Mouse (Mus musculus): Measurements from ENCODE around the gene Snrpc. TPM values are rescaled to one million over a fixed set of nuclear protein-coding genes. Genes with fewer than 3 reads are reported as not detected.
"Not testable (repeated sequence)": the region's sequence is repeated elsewhere in the genome, so short reads cannot be mapped to it uniquely, and the experiment has no call there.

The Snrpc gene
- polyA plus RNA-seq (2016; fragmentation: Nextera tagmentation; extraction: Ambion mirVana): 348 and 358 TPM in 2 replicates

DNA sequence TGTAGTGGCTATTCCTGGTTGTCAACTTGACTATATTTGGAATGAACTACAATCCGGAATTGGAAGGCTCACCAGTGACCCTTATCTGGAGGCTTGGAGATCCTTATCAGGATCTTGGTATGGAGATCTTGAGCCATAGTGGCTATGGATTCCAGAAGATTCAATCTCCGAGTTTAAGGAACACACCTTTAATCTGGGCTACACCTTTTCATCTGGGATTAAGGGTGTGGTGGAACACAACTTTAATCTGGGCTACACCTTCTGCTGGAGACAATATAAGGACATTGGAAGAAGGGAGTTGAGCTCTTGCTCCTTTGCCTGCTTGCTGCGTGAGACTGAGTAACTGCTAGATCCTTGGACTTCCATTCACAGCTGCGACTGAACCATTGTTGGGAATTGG, at the start of gene Snrpc:
Gene Snrpc, plus strand, starts transcription at position 301 of the 400 bp plus-strand sequence.
- 78% methylated on average over 4 of the region's 4 CpGs for WGBS
- H3K4me2 ChIP-seq (replicated peaks); H3K4me3 ChIP-seq; H3K27me3 ChIP-seq; H3K9ac ChIP-seq; H3K36me3 ChIP-seq; H3K27ac ChIP-seq; ATAC-seq (ENCODE audit: insufficient number of reproducible peaks, insufficient read depth, low FRiP score, low TSS enrichment); H3K9me3 ChIP-seq; H3K4me1 ChIP-seq: not testable (repeated sequence)

DNA sequence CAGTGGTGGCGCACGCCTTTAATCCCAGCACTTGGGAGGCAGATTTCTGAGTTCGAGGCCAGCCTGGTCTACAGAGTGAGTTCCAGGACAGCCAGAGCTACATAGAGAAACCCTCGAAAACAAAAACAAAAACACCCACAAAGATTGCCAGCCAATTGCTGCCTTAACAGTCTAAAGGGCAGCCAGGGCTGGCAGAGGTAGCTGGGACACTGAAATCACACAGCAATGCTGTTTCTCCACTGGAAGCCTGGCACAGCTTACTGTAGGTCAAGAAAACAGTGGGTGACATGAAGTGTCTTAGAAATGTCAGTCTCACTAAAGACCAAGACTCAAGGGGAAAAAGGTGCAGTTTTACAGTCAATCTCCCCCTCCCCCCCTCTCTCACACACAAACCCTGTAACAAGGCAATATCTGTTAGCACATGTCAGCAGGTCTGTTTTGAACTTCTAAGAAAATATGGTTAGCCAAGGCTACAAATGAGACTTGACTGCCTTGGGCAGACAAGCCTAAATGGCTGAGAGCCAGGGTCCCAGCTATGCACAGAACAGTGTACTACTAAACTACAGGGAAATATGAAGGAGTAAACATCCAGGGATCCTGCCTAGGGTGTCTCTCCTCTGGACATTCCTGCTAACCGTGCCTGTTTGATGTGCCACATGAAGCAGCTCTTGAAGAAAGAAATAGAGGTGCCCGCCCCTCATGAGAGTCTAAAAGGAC, 49.3 kb upstream of the Snrpc start:
- H3K9me3 ChIP-seq: no peaks in the 10 kb centered on the region
- peaks cover 35% of the 10 kb centered on the region for H3K36me3 ChIP-seq
- no peak overlapping the region for H3K9ac ChIP-seq
- no peak for ATAC-seq (ENCODE audit: insufficient number of reproducible peaks, insufficient read depth, low FRiP score, low TSS enrichment)
- WGBS: 88% methylated on average over 6 of the region's 6 CpGs
- H3K4me2 ChIP-seq (replicated peaks): no peak overlapping the region
- H3K4me3 ChIP-seq: no peak overlapping the region
- H3K4me1 ChIP-seq: no peaks in the 10 kb centered on the region
- no peak overlapping the region for H3K27ac ChIP-seq
- no peaks in the 10 kb centered on the region for H3K27me3 ChIP-seq

GRCm38 (mm10) chr17:27790015-27790414, 47.9 kb upstream of the Snrpc start:
- Histone ChIP-seq H3K9ac (no peak overlapping the region), H3K4me3 (no peak overlapping the region), H3K36me3 (peaks cover 23% of the 10 kb centered on the region), H3K4me2 (replicated peaks) (no peak overlapping the region), H3K27ac (no peak overlapping the region), H3K27me3 (no peaks in the 10 kb centered on the region), H3K9me3 (no peaks in the 10 kb centered on the region), H3K4me1 (no peaks in the 10 kb centered on the region)
- WGBS: 91% methylated on average over 5 of the region's 5 CpGs
- ATAC-seq (ENCODE audit: insufficient number of reproducible peaks, insufficient read depth, low FRiP score, low TSS enrichment): no peak

DNA sequence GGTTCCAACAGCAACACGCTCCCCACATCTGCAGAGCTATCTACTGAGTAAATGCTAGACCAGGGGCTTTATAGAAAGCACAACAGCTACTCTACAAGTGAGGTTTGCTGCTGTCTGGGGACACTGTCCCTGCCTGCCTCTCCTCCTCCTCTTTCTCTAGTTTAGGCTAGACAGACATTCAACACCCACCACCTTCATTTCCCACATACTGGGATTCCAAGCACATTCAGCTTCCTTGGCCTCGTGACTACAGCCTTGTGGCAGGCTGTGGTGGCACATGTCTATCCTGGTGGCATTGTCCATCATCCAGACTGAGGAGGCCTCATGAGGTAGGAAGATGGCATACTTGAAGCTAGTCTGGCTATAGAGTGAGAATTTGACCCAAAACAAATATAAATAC, 47.0 kb upstream of the Snrpc start:
- no peak overlapping the region for H3K27ac ChIP-seq
- H3K9me3 ChIP-seq: no peaks in the 10 kb centered on the region
- H3K36me3 ChIP-seq: peaks cover 15% of the 10 kb centered on the region
- no peak for ATAC-seq (ENCODE audit: insufficient number of reproducible peaks, insufficient read depth, low FRiP score, low TSS enrichment)
- H3K27me3 ChIP-seq: no peaks in the 10 kb centered on the region
- H3K4me3 ChIP-seq: no peak overlapping the region
- H3K4me1 ChIP-seq: no peaks in the 10 kb centered on the region
- no peak overlapping the region for H3K4me2 ChIP-seq (replicated peaks)
- 85% methylated on average over 2 of the region's 2 CpGs for WGBS
- H3K9ac ChIP-seq: no peak overlapping the region

DNA sequence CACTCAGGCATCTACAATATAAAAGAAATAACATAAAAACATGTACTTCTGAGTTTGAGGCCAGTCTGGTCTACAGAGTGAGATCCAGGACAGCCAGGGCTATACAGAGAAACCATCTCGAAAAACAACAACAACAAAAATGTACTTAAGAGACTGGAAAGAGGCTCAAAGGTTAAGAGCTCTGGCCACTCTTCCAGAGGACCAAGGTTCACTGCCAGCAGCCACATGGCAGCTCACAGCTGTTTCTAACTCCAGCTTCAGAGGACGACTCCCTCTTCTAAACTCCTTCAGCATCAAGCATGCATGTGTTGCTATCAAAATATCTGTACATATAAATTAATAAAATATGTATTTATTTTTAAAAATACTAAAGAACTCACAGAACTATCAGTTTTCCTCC, 46.4 kb upstream of the Snrpc start:
- Histone ChIP-seq H3K36me3 (peaks cover 12% of the 10 kb centered on the region), H3K9me3 (no peaks in the 10 kb centered on the region), H3K27me3 (no peaks in the 10 kb centered on the region), H3K4me3 (no peak overlapping the region), H3K9ac (no peak overlapping the region), H3K27ac (no peak overlapping the region), H3K4me1 (peaks cover 5% of the 10 kb centered on the region), H3K4me2 (replicated peaks) (no peak overlapping the region)
- WGBS: 74% methylated on average over 2 of the region's 2 CpGs
- ATAC-seq (ENCODE audit: insufficient number of reproducible peaks, insufficient read depth, low FRiP score, low TSS enrichment): no peak

DNA sequence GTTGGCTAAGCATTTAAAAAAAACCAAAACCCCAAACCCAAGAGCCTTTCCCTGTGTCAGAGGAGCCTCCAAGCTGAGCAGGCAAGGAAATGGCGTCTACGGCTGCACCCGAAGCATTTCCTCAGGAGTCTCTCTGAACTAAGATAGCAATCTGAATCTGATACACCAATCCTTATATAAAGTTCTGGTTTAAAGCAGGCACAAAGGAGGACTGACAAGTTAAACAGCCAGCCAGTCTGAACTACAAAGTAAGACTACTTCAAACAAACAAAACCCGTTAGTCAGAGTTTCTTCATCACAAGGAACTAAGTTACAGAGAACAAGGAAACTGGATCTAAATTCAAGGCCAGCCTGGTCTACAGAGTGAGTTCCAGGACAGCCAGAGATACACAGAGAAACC, 45.4 kb upstream of the Snrpc start:
- Histone ChIP-seq H3K36me3 (peaks cover 12% of the 10 kb centered on the region), H3K4me2 (replicated peaks) (no peak overlapping the region), H3K27me3 (no peaks in the 10 kb centered on the region), H3K9ac (no peak overlapping the region), H3K4me3 (no peak overlapping the region), H3K9me3 (no peaks in the 10 kb centered on the region), H3K27ac (no peak overlapping the region), H3K4me1 (peaks cover 14% of the 10 kb centered on the region)
- no peak for ATAC-seq (ENCODE audit: insufficient number of reproducible peaks, insufficient read depth, low FRiP score, low TSS enrichment)
- 71% methylated on average over 4 of the region's 4 CpGs for WGBS

DNA sequence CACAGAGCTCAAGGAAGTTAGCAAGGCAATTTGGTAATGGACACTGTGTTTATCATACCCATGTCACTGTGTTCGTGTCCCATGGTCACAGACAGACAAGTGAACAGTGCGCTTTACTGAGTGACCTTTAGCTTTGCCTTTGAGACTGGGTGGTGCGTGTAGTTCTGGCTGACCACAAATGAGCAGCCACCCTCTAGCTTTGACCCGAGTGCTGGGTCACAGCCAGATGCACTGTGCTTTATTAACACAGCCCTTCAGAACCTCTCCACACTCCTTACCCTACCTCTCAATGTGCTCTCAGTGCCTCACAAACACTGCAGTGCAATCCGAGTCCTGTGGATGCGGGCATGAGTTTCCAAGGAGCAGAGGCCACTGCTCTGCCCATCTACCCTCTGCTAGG, 44.8 kb upstream of the Snrpc start:
- H3K4me3 ChIP-seq: no peak overlapping the region
- WGBS: 86% methylated on average over 6 of the region's 6 CpGs
- no peak overlapping the region for H3K9ac ChIP-seq
- peaks cover 20% of the 10 kb centered on the region for H3K4me1 ChIP-seq
- no peak overlapping the region for H3K27ac ChIP-seq
- H3K4me2 ChIP-seq (replicated peaks): no peak overlapping the region
- H3K36me3 ChIP-seq: peaks cover 12% of the 10 kb centered on the region
- H3K9me3 ChIP-seq: no peaks in the 10 kb centered on the region
- ATAC-seq (ENCODE audit: insufficient number of reproducible peaks, insufficient read depth, low FRiP score, low TSS enrichment): no peak
- no peaks in the 10 kb centered on the region for H3K27me3 ChIP-seq

DNA sequence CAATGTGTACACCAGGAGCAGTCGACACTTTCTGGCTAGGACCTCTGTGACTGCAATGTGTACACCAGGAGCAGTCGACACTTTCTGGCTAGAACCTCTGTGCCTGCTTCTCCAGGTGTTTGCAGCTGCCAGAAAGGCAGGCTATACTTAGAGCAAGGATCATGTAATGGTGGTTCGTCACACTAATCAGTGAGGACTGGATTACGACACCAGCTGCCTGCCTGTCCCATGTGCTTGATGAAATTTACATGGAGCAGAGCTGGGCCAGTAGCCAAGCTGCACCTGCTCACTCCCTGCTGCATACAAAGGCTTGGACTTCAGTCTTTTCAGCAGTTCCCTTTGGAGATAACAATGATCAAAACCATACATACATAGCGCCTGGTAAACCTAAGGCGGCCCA, 41.2 kb upstream of the Snrpc start:
- H3K27ac ChIP-seq: peak overlapping the region; percentile 59
- no peak overlapping the region for H3K9ac ChIP-seq
- H3K27me3 ChIP-seq: no peaks in the 10 kb centered on the region
- no peak overlapping the region; the same call in 1 of the 2 replicates for H3K4me2 ChIP-seq (replicated peaks)
- peaks cover 4% of the 10 kb centered on the region; the same call in 1 of the 2 replicates for H3K36me3 ChIP-seq
- WGBS: 58% methylated on average over 6 of the region's 6 CpGs
- peaks cover 47% of the 10 kb centered on the region for H3K4me1 ChIP-seq
- H3K9me3 ChIP-seq: no peaks in the 10 kb centered on the region
- peak; percentile 47; the same call in 1 of the 2 replicates for ATAC-seq (ENCODE audit: insufficient number of reproducible peaks, insufficient read depth, low FRiP score, low TSS enrichment)
- H3K4me3 ChIP-seq: no peak overlapping the region

DNA sequence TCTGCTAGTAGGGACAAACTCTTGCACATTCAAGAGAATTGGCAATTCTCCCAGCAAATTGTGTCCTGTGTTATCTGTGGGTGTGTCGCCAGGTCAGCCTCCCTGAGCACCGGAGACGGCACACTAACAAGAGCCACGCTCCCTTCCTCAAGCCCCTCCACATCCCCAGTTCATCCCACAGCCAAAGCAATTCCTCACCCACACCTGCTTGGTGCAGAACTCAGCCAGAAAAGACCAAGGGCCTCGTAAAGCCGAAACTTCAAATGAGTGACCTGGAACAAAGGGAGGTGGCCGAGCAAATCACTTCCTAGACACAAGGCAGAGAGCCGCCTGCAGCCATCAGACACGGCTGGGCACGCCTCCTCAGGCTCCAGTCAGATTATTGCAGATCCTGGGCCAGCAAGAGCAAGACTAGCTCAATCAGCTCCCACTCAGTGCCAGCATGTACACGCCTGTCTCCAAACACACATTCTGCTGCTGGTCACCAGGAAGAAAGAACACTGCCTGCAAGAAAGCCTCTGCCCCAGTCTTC, 40.5 kb upstream of the Snrpc start:
- peak overlapping the region; percentile 59 for H3K27ac ChIP-seq
- H3K36me3 ChIP-seq: peaks cover 4% of the 10 kb centered on the region; the same call in 1 of the 2 replicates
- H3K9me3 ChIP-seq: no peaks in the 10 kb centered on the region
- no peak overlapping the region for H3K9ac ChIP-seq
- no peak overlapping the region for H3K4me3 ChIP-seq
- peaks cover 47% of the 10 kb centered on the region for H3K4me1 ChIP-seq
- H3K4me2 ChIP-seq (replicated peaks): no peak overlapping the region; the same call in 1 of the 2 replicates
- ATAC-seq (ENCODE audit: insufficient number of reproducible peaks, insufficient read depth, low FRiP score, low TSS enrichment): no peak
- H3K27me3 ChIP-seq: no peaks in the 10 kb centered on the region
- WGBS: 44% methylated on average over 11 of the region's 11 CpGs

GRCm38 (mm10) chr17:27799771-27800584, 38.0 kb upstream of the Snrpc start:
- Histone ChIP-seq H3K4me3 (peak overlapping the region; percentile 9; the same call in 1 of the 2 replicates), H3K4me2 (replicated peaks) (peak overlapping the region; percentile 38), H3K9ac (peak overlapping the region; percentile 34; the same call in 1 of the 2 replicates), H3K27me3 (no peaks in the 10 kb centered on the region), H3K36me3 (no peaks in the 10 kb centered on the region), H3K4me1 (peaks cover 47% of the 10 kb centered on the region), H3K9me3 (no peaks in the 10 kb centered on the region), H3K27ac (peak overlapping the region; percentile 92)
- ATAC-seq (ENCODE audit: insufficient number of reproducible peaks, insufficient read depth, low FRiP score, low TSS enrichment): peak; percentile 88
- whole genome bisulfite sequencing: 8% methylated on average over 16 of the region's 16 CpGs

GRCm38 (mm10) chr17:27800710-27801648, 37.0 kb upstream of the Snrpc start:
- no peaks in the 10 kb centered on the region for H3K27me3 ChIP-seq
- peaks cover 49% of the 10 kb centered on the region for H3K4me1 ChIP-seq
- no peaks in the 10 kb centered on the region for H3K36me3 ChIP-seq
- no peak for ATAC-seq (ENCODE audit: insufficient number of reproducible peaks, insufficient read depth, low FRiP score, low TSS enrichment)
- 63% methylated on average over 9 of the region's 9 CpGs for WGBS
- H3K4me2 ChIP-seq (replicated peaks): no peak overlapping the region
- no peaks in the 10 kb centered on the region for H3K9me3 ChIP-seq
- H3K27ac ChIP-seq: peak overlapping the region; percentile 64
- no peak overlapping the region for H3K4me3 ChIP-seq
- peak overlapping the region; percentile 31; the same call in 1 of the 2 replicates for H3K9ac ChIP-seq

Measured in embryonic facial prominence, embryonic 12.5 days (tissue).